Mouse (Mus musculus) hematopoietic stem cell, adult 5-6 weeks (primary cell): ENCODE results near the gene Arhgap27. TPM values are rescaled to one million over a fixed set of nuclear protein-coding genes. Genes with fewer than 3 reads are reported as not detected.
"Not testable (repeated sequence)": the region's sequence is repeated elsewhere in the genome, so short reads cannot be mapped to it uniquely, and the experiment has no call there.

ENCODE experiments used
- ATAC-seq, 2 experiments: fragments of 125-278 bp in 1 of 2; replicated peaks in 1 of 2; 2 replicates each; pipeline ENCODE4 v1.8.0; 2016 to 2017; ENCODE audit warnings: inconsistent platforms in 2 of 2, mild to moderate bottlenecking in 2 of 2, moderate number of reproducible peaks in 2 of 2, low read depth in 1 of 2, moderate TSS enrichment in 1 of 2; ENCODE audit not compliant: low FRiP score in 2 of 2, poor library complexity in 2 of 2, severe bottlenecking in 2 of 2, insufficient read depth in 1 of 2, low TSS enrichment in 1 of 2
- total RNA-seq: library from RNA; stranded (forward); fragments of 172-1452, 232-1000 nt; gene quantifications from 2 replicates; pipeline ENCODE4 v1.2.3, GENCODE M21; 2017

Arhgap27 gene
- total RNA-seq, 1 experiment from 2014 or later: 21.5 TPM

- ATAC-seq: no peak
Observed at GRCm38 (mm10) chr11:103330651-103331319, 32.7 kb downstream of the Arhgap27 start.

GRCm38 (mm10) chr11:103326950-103327349 lies 36.5 kb downstream of the Arhgap27 start:
- peak; percentile 53 to 69; a peak in 2 of 4 replicates for ATAC-seq

GRCm38 (mm10) chr11:103325172-103325571 lies 38.3 kb downstream of the Arhgap27 start:
- ATAC-seq: peak; percentile 69 to 70

- no peak for ATAC-seq
Observed at GRCm38 (mm10) chr11:103324723-103325122, 38.8 kb downstream of the Arhgap27 start.

- ATAC-seq: not testable (repeated sequence)
Observed at GRCm38 (mm10) chr11:103322832-103323231, 40.7 kb downstream of the Arhgap27 start.

GRCm38 (mm10) chr11:103320646-103321045 lies 42.8 kb downstream of the Arhgap27 start:
- no peak for ATAC-seq

GRCm38 (mm10) chr11:103320196-103320595 lies 43.3 kb downstream of the Arhgap27 start:
- no peak; a peak in 1 of 4 replicates for ATAC-seq

GRCm38 (mm10) chr11:103318042-103318441 lies 45.5 kb downstream of the Arhgap27 start:
- no peak for ATAC-seq

- peak; percentile 35 to 43; a peak in 2 of 4 replicates for ATAC-seq
Observed at GRCm38 (mm10) chr11:103315379-103315778, 48.1 kb downstream of the Arhgap27 start.

- ATAC-seq: no peak
Observed at GRCm38 (mm10) chr11:103314736-103315374, 48.6 kb downstream of the Arhgap27 start.

GRCm38 (mm10) chr11:103313542-103313941 lies 50.0 kb downstream of the Arhgap27 start:
- no peak for ATAC-seq

GRCm38 (mm10) chr11:103312655-103313255 lies 50.7 kb downstream of the Arhgap27 start:
- ATAC-seq: no peak

- ATAC-seq: peak; percentile 50 to 58; a peak in 3 of 4 replicates
Observed at GRCm38 (mm10) chr11:103311960-103312611, 51.4 kb downstream of the Arhgap27 start.

GRCm38 (mm10) chr11:103309956-103310574 lies 53.4 kb downstream of the Arhgap27 start:
- peak; percentile 65 to 74 for ATAC-seq

- no peak for ATAC-seq
Observed at GRCm38 (mm10) chr11:103307910-103308309, 55.6 kb downstream of the Arhgap27 start.

GRCm38 (mm10) chr11:103304525-103304924 lies 59.0 kb downstream of the Arhgap27 start:
- peak in 1 of 2 experiments; percentile 77; a peak in 2 of 4 replicates for ATAC-seq

GRCm38 (mm10) chr11:103294772-103295171 lies 68.7 kb downstream of the Arhgap27 start:
- ATAC-seq: no peak
